23 mouse cellular contexts compared by ENCODE assay signal in the genomic region with DNA sequence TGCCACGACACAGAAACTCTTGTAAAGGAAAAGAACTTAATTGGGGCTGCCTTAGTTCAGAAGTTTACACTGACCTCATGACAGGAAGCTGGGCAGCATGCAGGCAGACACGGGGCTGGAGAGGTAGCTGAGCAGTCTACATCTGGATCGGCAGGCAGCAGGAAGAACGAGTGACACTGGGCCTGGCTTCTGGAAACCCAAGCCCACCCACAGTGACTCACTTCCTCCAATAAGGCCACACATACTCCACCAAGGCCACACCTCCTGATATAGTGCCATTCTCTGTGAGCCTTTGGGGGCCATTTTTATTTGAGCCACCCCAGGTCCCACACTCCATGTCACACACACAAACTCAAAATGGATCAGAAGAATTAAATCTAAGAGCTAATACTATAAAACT. TPM values are rescaled to one million over a fixed set of nuclear protein-coding genes. Genes with fewer than 3 reads are reported as not detected.
"Had no signal": no experiment of that assay in that cellular context is flagged by ENCODE, and none has a peak within 500 bp of the region (broad histone marks: within the 10 kb centered on the region; RNA-seq: fewer than 3 reads in every experiment).

No protein-coding gene starts in this region.

- H3K9me3 ChIP-seq: megakaryocyte, embryonic 14.5 days; midbrain, embryonic 13.5 days; midbrain, embryonic 15.5 days; neural tube, embryonic 12.5 days had no signal

- H3K27ac ChIP-seq: midbrain, embryonic 13.5 days; midbrain, embryonic 15.5 days; neural tube, embryonic 12.5 days had no signal

- H3K9ac ChIP-seq: lung, embryonic 14.5 days; midbrain, embryonic 13.5 days; midbrain, embryonic 15.5 days; neural tube, embryonic 12.5 days had no signal

- H3K4me3 ChIP-seq: megakaryocyte, embryonic 14.5 days; midbrain, embryonic 13.5 days; midbrain, embryonic 15.5 days; neural tube, embryonic 12.5 days had no signal

- H3K4me2 ChIP-seq: lung, embryonic 14.5 days; midbrain, embryonic 11.5 days; midbrain, embryonic 13.5 days; midbrain, embryonic 15.5 days; neural tube, embryonic 12.5 days had no signal

- DNase-seq: lung, adult 18-20 months; lung, embryonic 14.5 days; lung, postnatal 10 days; lung, postnatal 4 days; right cerebral cortex, postnatal 14 days; right cerebral cortex, postnatal 4 days; spleen, adult 18-20 months; thymus, adult 18-20 months; thymus, postnatal 14 days; thymus, postnatal 36 days had no signal

- ATAC-seq: midbrain, embryonic 13.5 days; midbrain, embryonic 15.5 days had no signal

- H3K4me1 ChIP-seq: megakaryocyte, embryonic 14.5 days; midbrain, embryonic 13.5 days; midbrain, embryonic 15.5 days; neural tube, embryonic 12.5 days had no signal

- H3K36me3 ChIP-seq: midbrain, embryonic 13.5 days; midbrain, embryonic 15.5 days; neural tube, embryonic 12.5 days had no signal

- H3K27me3 ChIP-seq: midbrain, embryonic 13.5 days; midbrain, embryonic 15.5 days; neural tube, embryonic 12.5 days had no signal

RNA-seq across cellular contexts. Expression of a gene that starts 16.5 kb away (rescaled TPM):
- total RNA-seq: monocyte, adult 5-6 weeks had no signal
- polyA plus RNA-seq: small intestine, adult 2 months had no signal

RNA-seq across cellular contexts. Expression of a gene that starts 54.7 kb away (rescaled TPM):
- total RNA-seq: midbrain, postnatal 0 days; monocyte, adult 5-6 weeks had no signal
- polyA plus RNA-seq: lung, embryonic 14.5 days; lung, embryonic 16.5 days; midbrain, embryonic 11.5 days; midbrain, embryonic 13.5 days; midbrain, embryonic 15.5 days; midbrain, postnatal 0 days; neural tube, embryonic 12.5 days; neural tube, embryonic 14.5 days; small intestine, adult 2 months; stomach, embryonic 14.5 days; stomach, embryonic 16.5 days; thymus, postnatal 0 days had no signal
